Mouse (Mus musculus): ENCODE data around the gene Rerg. TPM values are rescaled to one million over a fixed set of nuclear protein-coding genes. Genes with fewer than 3 reads are reported as not detected.
A peak's percentile ranks its signal among the peaks of the same experiment; 100 is the strongest.

Gene Rerg
- polyA plus RNA-seq, 1 experiment from 2014 or later = 5.5 TPM

GRCm38 (mm10) chr6:137161491-137162088 lies 8.7 kb downstream of the Rerg start:
- no peaks in the 10 kb centered on the region for H3K27me3 ChIP-seq

GRCm38 (mm10) chr6:137159372-137159926 lies 10.8 kb downstream of the Rerg start:
- no peak for ATAC-seq (replicated peaks; ENCODE audit: insufficient number of reproducible peaks, insufficient read depth, low FRiP score, low read depth)
- Histone ChIP-seq H3K27ac (no peak overlapping the region), H3K4me3 (no peak overlapping the region)

More at GRCm38 (mm10) chr6:137161491-137162088, 8.7 kb downstream of the Rerg start:
- H3K4me1 ChIP-seq (replicated peaks) = no peaks in the 10 kb centered on the region
- ATAC-seq (replicated peaks; ENCODE audit: insufficient number of reproducible peaks, insufficient read depth, low FRiP score, low read depth) = no peak
- H3K36me3 ChIP-seq = no peaks in the 10 kb centered on the region
- H3K9ac ChIP-seq = no peak overlapping the region
- H3K27ac ChIP-seq = no peak overlapping the region
- H3K4me2 ChIP-seq = no peak overlapping the region
- no peak overlapping the region for H3K4me3 ChIP-seq
- H3K9me3 ChIP-seq (replicated peaks) = no peaks in the 10 kb centered on the region
- WGBS = 79% methylated on average over 11 of the region's 11 CpGs

GRCm38 (mm10) chr6:137156437-137157219 lies 13.7 kb downstream of the Rerg start:
- 62% methylated on average over 11 of the region's 11 CpGs for WGBS
- Histone ChIP-seq H3K4me3 (no peak overlapping the region), H3K9ac (no peak overlapping the region), H3K4me1 (replicated peaks) (no peaks in the 10 kb centered on the region), H3K27ac (no peak overlapping the region), H3K27me3 (no peaks in the 10 kb centered on the region), H3K4me2 (no peak overlapping the region), H3K9me3 (replicated peaks) (no peaks in the 10 kb centered on the region), H3K36me3 (no peaks in the 10 kb centered on the region)
- ATAC-seq (replicated peaks; ENCODE audit: insufficient number of reproducible peaks, insufficient read depth, low FRiP score, low read depth) = no peak

More at GRCm38 (mm10) chr6:137159372-137159926, 10.8 kb downstream of the Rerg start:
- Histone ChIP-seq H3K4me2 (no peak overlapping the region), H3K9ac (no peak overlapping the region), H3K36me3 (no peaks in the 10 kb centered on the region), H3K9me3 (replicated peaks) (no peaks in the 10 kb centered on the region), H3K27me3 (no peaks in the 10 kb centered on the region), H3K4me1 (replicated peaks) (no peaks in the 10 kb centered on the region)
- WGBS = 83% methylated on average over 8 of the region's 8 CpGs

- no peak overlapping the region for H3K9ac ChIP-seq
- no peak overlapping the region for H3K27ac ChIP-seq
- 0 out of 2 replicates have a peak overlapping the region, but pooled peaks have one; percentile 14 for H3K4me2 ChIP-seq
- H3K36me3 ChIP-seq = no peaks in the 10 kb centered on the region
- no peaks in the 10 kb centered on the region for H3K9me3 ChIP-seq (replicated peaks)
- H3K4me1 ChIP-seq (replicated peaks) = no peaks in the 10 kb centered on the region
- no peak overlapping the region for H3K4me3 ChIP-seq
- 58% methylated on average over 26 of the region's 26 CpGs for WGBS
- H3K27me3 ChIP-seq = no peaks in the 10 kb centered on the region
- ATAC-seq (replicated peaks; ENCODE audit: insufficient number of reproducible peaks, insufficient read depth, low FRiP score, low read depth) = no peak
Measured at GRCm38 (mm10) chr6:137155196-137156137, 14.8 kb downstream of the Rerg start.

- Histone ChIP-seq H3K27me3 (no peaks in the 10 kb centered on the region), H3K4me2 (no peak overlapping the region), H3K36me3 (no peaks in the 10 kb centered on the region), H3K4me3 (no peak overlapping the region), H3K27ac (no peak overlapping the region), H3K4me1 (replicated peaks) (no peaks in the 10 kb centered on the region), H3K9me3 (replicated peaks) (no peaks in the 10 kb centered on the region), H3K9ac (no peak overlapping the region)
- 85% methylated on average over 14 of the region's 14 CpGs for WGBS
- no peak for ATAC-seq (replicated peaks; ENCODE audit: insufficient number of reproducible peaks, insufficient read depth, low FRiP score, low read depth)
Measured at GRCm38 (mm10) chr6:137153021-137153420, 17.3 kb downstream of the Rerg start.

GRCm38 (mm10) chr6:137151015-137151414 lies 19.3 kb downstream of the Rerg start:
- Histone ChIP-seq H3K4me1 (replicated peaks) (no peaks in the 10 kb centered on the region), H3K4me2 (no peak overlapping the region), H3K27ac (no peak overlapping the region), H3K9ac (no peak overlapping the region), H3K36me3 (no peaks in the 10 kb centered on the region), H3K4me3 (no peak overlapping the region), H3K27me3 (no peaks in the 10 kb centered on the region), H3K9me3 (replicated peaks) (no peaks in the 10 kb centered on the region)
- WGBS = 83% methylated on average over 2 of the region's 2 CpGs
- no peak for ATAC-seq (replicated peaks; ENCODE audit: insufficient number of reproducible peaks, insufficient read depth, low FRiP score, low read depth)

- no peak for ATAC-seq (replicated peaks; ENCODE audit: insufficient number of reproducible peaks, insufficient read depth, low FRiP score, low read depth)
- Histone ChIP-seq H3K4me1 (replicated peaks) (peaks cover 9% of the 10 kb centered on the region; the same call in 1 of the 2 replicates), H3K4me2 (no peak overlapping the region), H3K4me3 (no peak overlapping the region), H3K36me3 (no peaks in the 10 kb centered on the region), H3K27me3 (no peaks in the 10 kb centered on the region), H3K9me3 (replicated peaks) (no peaks in the 10 kb centered on the region), H3K27ac (no peak overlapping the region), H3K9ac (no peak overlapping the region)
- 76% methylated on average over 4 of the region's 4 CpGs for WGBS
Measured at GRCm38 (mm10) chr6:137149833-137150232, 20.5 kb downstream of the Rerg start.

GRCm38 (mm10) chr6:137146910-137147309 lies 23.4 kb downstream of the Rerg start:
- 85% methylated on average over 2 of the region's 2 CpGs for WGBS
- H3K27me3 ChIP-seq = no peaks in the 10 kb centered on the region
- no peaks in the 10 kb centered on the region for H3K36me3 ChIP-seq
- peaks cover 23% of the 10 kb centered on the region for H3K4me1 ChIP-seq (replicated peaks)
- H3K4me3 ChIP-seq = no peak overlapping the region
- H3K9me3 ChIP-seq (replicated peaks) = no peaks in the 10 kb centered on the region
- H3K4me2 ChIP-seq = no peak overlapping the region
- ATAC-seq (replicated peaks; ENCODE audit: insufficient number of reproducible peaks, insufficient read depth, low FRiP score, low read depth) = no peak
- no peak overlapping the region for H3K27ac ChIP-seq
- H3K9ac ChIP-seq = no peak overlapping the region

- no peaks in the 10 kb centered on the region for H3K27me3 ChIP-seq
- WGBS = 73% methylated on average over 11 of the region's 11 CpGs
- H3K9ac ChIP-seq = no peak overlapping the region
- no peaks in the 10 kb centered on the region for H3K36me3 ChIP-seq
- ATAC-seq (replicated peaks; ENCODE audit: insufficient number of reproducible peaks, insufficient read depth, low FRiP score, low read depth) = no peak
- no peak overlapping the region for H3K4me3 ChIP-seq
- H3K9me3 ChIP-seq (replicated peaks) = no peaks in the 10 kb centered on the region
- H3K4me2 ChIP-seq = no peak overlapping the region
- peaks cover 30% of the 10 kb centered on the region for H3K4me1 ChIP-seq (replicated peaks)
- H3K27ac ChIP-seq = peak overlapping the region; percentile 42; the same call in 1 of the 2 replicates
Measured at GRCm38 (mm10) chr6:137145611-137146010, 24.7 kb downstream of the Rerg start.

- no peaks in the 10 kb centered on the region for H3K27me3 ChIP-seq
- no peak overlapping the region for H3K4me3 ChIP-seq
- ATAC-seq (replicated peaks; ENCODE audit: insufficient number of reproducible peaks, insufficient read depth, low FRiP score, low read depth) = 0 out of 2 replicates have a peak, but pooled peaks have one; percentile 20
- H3K36me3 ChIP-seq = no peaks in the 10 kb centered on the region
- H3K4me2 ChIP-seq = no peak overlapping the region
- H3K27ac ChIP-seq = peak overlapping the region; percentile 42
- no peak overlapping the region for H3K9ac ChIP-seq
- no peaks in the 10 kb centered on the region for H3K9me3 ChIP-seq (replicated peaks)
- peaks cover 30% of the 10 kb centered on the region for H3K4me1 ChIP-seq (replicated peaks)
- 20% methylated on average over 11 of the region's 11 CpGs for whole genome bisulfite sequencing
Measured at GRCm38 (mm10) chr6:137144958-137145535, 25.2 kb downstream of the Rerg start.
